Mouse (Mus musculus) heart, embryonic 10.5 days (tissue): ENCODE data around the gene Arpc5. TPM values are rescaled to one million over a fixed set of nuclear protein-coding genes. Genes with fewer than 3 reads are reported as not detected.

Source experiments
- DNase-seq: peaks from one replicate; pipeline ENCODE4 v3.0.0-alpha.2; 2017; ENCODE audit warnings: low spot score
- H3K27ac ChIP-seq: fragments of 300-500 bp; sonication (generic); 2 replicates; pipeline ENCODE4 v1.5.1; 2016; ENCODE audit warnings: mild to moderate bottlenecking
- H3K27me3 ChIP-seq: fragments of 300-500 bp; sonication (generic); 2 replicates; pipeline ENCODE4 v1.6.1; 2016; ENCODE audit warnings: mild to moderate bottlenecking; ENCODE audit not compliant: poor library complexity, insufficient read depth, severe bottlenecking
- H3K36me3 ChIP-seq: fragments of 300-500 bp; sonication (generic); 2 replicates; pipeline ENCODE4 v1.6.1; 2016; ENCODE audit warnings: mild to moderate bottlenecking, moderate library complexity
- H3K4me1 ChIP-seq: fragments of 300-500 bp; sonication (generic); 2 replicates; pipeline ENCODE4 v1.6.1; 2016; ENCODE audit warnings: mild to moderate bottlenecking
- H3K4me3 ChIP-seq: fragments of 300-500 bp; sonication (generic); 2 replicates; pipeline ENCODE4 v1.5.1; 2016; ENCODE audit warnings: mild to moderate bottlenecking, moderate library complexity
- H3K9me3 ChIP-seq: fragments of 300-500 bp; sonication (generic); 2 replicates; pipeline ENCODE4 v1.6.1; 2016; ENCODE audit warnings: mild to moderate bottlenecking, moderate library complexity
- WGBS: fragments of 180-500 bp; shearing (Covaris S2); methylation state at CpG from one replicate; pipeline ENCODE4 v1.1.7; 2016; 5-methylcytosine and 5-hydroxymethylcytosine counted together
- polyA plus RNA-seq: library from polyadenylated mRNA; unstranded; fragments of >200 nt; fragmentation: Nextera tagmentation; extraction: Ambion mirVana; gene quantifications from 2 replicates; pipeline ENCODE4 v1.2.1, GENCODE M21; 2016

Gene Arpc5
- polyA plus RNA-seq, 1 experiment from 2014 or later: 238 TPM

- H3K27ac ChIP-seq: peak overlapping the region; percentile 36; the same call in 1 of the 2 replicates
- H3K4me1 ChIP-seq: peaks cover 20% of the 10 kb centered on the region
- no peak overlapping the region for H3K4me3 ChIP-seq
These were observed 42.0 kb downstream of the Arpc5 start for GRCm38 (mm10) chr1:152808392-152808680.

GRCm38 (mm10) chr1:152809541-152810252 lies 43.4 kb downstream of the Arpc5 start:
- H3K27ac ChIP-seq: peak overlapping the region; percentile 79
- DNase-seq: peak; percentile 86
- peaks cover 20% of the 10 kb centered on the region for H3K4me1 ChIP-seq
- no peak overlapping the region for H3K4me3 ChIP-seq
- no peaks in the 10 kb centered on the region for H3K27me3 ChIP-seq
- H3K9me3 ChIP-seq: no peaks in the 10 kb centered on the region
- H3K36me3 ChIP-seq: no peaks in the 10 kb centered on the region
- WGBS: 26% methylated on average over 8 of the region's 8 CpGs

More at GRCm38 (mm10) chr1:152808392-152808680, 42.0 kb downstream of the Arpc5 start:
- DNase-seq: no peak
- no peaks in the 10 kb centered on the region for H3K9me3 ChIP-seq
- no peaks in the 10 kb centered on the region for H3K36me3 ChIP-seq
- H3K27me3 ChIP-seq: no peaks in the 10 kb centered on the region
- 86% methylated on average over 2 of the region's 2 CpGs for WGBS

- no peak for DNase-seq
- WGBS: 76% methylated on average over 13 of the region's 13 CpGs
- H3K4me1 ChIP-seq: peaks cover 31% of the 10 kb centered on the region
These were observed 44.4 kb downstream of the Arpc5 start for GRCm38 (mm10) chr1:152810533-152811439.

GRCm38 (mm10) chr1:152815265-152815701 lies 48.9 kb downstream of the Arpc5 start:
- DNase-seq: peak; percentile 82
- WGBS: 35% methylated on average over 7 of the region's 7 CpGs

More at GRCm38 (mm10) chr1:152810533-152811439, 44.4 kb downstream of the Arpc5 start:
- Histone ChIP-seq H3K27me3 (no peaks in the 10 kb centered on the region), H3K27ac (peak overlapping the region; percentile 52; the same call in 1 of the 2 replicates), H3K4me3 (no peak overlapping the region), H3K9me3 (no peaks in the 10 kb centered on the region), H3K36me3 (no peaks in the 10 kb centered on the region)

GRCm38 (mm10) chr1:152817027-152817769 lies 50.9 kb downstream of the Arpc5 start:
- H3K9me3 ChIP-seq: no peaks in the 10 kb centered on the region
- no peaks in the 10 kb centered on the region for H3K27me3 ChIP-seq
- peaks cover 43% of the 10 kb centered on the region for H3K4me1 ChIP-seq
- WGBS: 26% methylated on average over 12 of the region's 12 CpGs
- H3K27ac ChIP-seq: peak overlapping the region; percentile 85
- DNase-seq: no peak
- H3K4me3 ChIP-seq: no peak overlapping the region
- H3K36me3 ChIP-seq: no peaks in the 10 kb centered on the region

More at GRCm38 (mm10) chr1:152815265-152815701, 48.9 kb downstream of the Arpc5 start:
- peaks cover 46% of the 10 kb centered on the region for H3K4me1 ChIP-seq
- no peak overlapping the region for H3K4me3 ChIP-seq
- no peaks in the 10 kb centered on the region for H3K9me3 ChIP-seq
- no peaks in the 10 kb centered on the region for H3K27me3 ChIP-seq
- no peaks in the 10 kb centered on the region for H3K36me3 ChIP-seq
- H3K27ac ChIP-seq: peak overlapping the region; percentile 78

- DNase-seq: no peak
- 0 out of 2 replicates have a peak, but pooled peaks cover 3% of the 10 kb centered on the region for H3K9me3 ChIP-seq
- peak overlapping the region; percentile 85 for H3K27ac ChIP-seq
- no peak overlapping the region for H3K4me3 ChIP-seq
- peaks cover 41% of the 10 kb centered on the region for H3K4me1 ChIP-seq
- H3K36me3 ChIP-seq: no peaks in the 10 kb centered on the region
- 18% methylated on average over 10 of the region's 10 CpGs for WGBS
- no peaks in the 10 kb centered on the region for H3K27me3 ChIP-seq
These were observed 51.5 kb downstream of the Arpc5 start for GRCm38 (mm10) chr1:152817794-152818193.

GRCm38 (mm10) chr1:152819558-152819957 lies 53.2 kb downstream of the Arpc5 start:
- WGBS: 75% methylated on average over 6 of the region's 6 CpGs
- H3K4me1 ChIP-seq: peaks cover 41% of the 10 kb centered on the region
- no peak overlapping the region for H3K4me3 ChIP-seq
- H3K36me3 ChIP-seq: no peaks in the 10 kb centered on the region
- H3K27me3 ChIP-seq: no peaks in the 10 kb centered on the region
- no peak overlapping the region for H3K27ac ChIP-seq
- DNase-seq: no peak
- 0 out of 2 replicates have a peak, but pooled peaks cover 3% of the 10 kb centered on the region for H3K9me3 ChIP-seq

GRCm38 (mm10) chr1:152820911-152821695 lies 54.8 kb downstream of the Arpc5 start:
- DNase-seq: no peak
- Histone ChIP-seq H3K4me1 (peaks cover 27% of the 10 kb centered on the region), H3K27me3 (no peaks in the 10 kb centered on the region), H3K4me3 (no peak overlapping the region), H3K36me3 (no peaks in the 10 kb centered on the region), H3K27ac (no peak overlapping the region), H3K9me3 (0 out of 2 replicates have a peak, but pooled peaks cover 3% of the 10 kb centered on the region)
- 67% methylated on average over 7 of the region's 7 CpGs for WGBS

GRCm38 (mm10) chr1:152821746-152822145 lies 55.4 kb downstream of the Arpc5 start:
- H3K4me3 ChIP-seq: no peak overlapping the region
- H3K36me3 ChIP-seq: no peaks in the 10 kb centered on the region
- H3K27ac ChIP-seq: no peak overlapping the region
- peaks cover 21% of the 10 kb centered on the region for H3K4me1 ChIP-seq
- no peak for DNase-seq
- H3K9me3 ChIP-seq: 0 out of 2 replicates have a peak, but pooled peaks cover 3% of the 10 kb centered on the region
- H3K27me3 ChIP-seq: no peaks in the 10 kb centered on the region
- WGBS: 81% methylated on average over 4 of the region's 4 CpGs

- WGBS: 73% methylated on average over 9 of the region's 9 CpGs
These were observed 57.9 kb downstream of the Arpc5 start for GRCm38 (mm10) chr1:152824206-152824605.

More at GRCm38 (mm10) chr1:152824206-152824605, 57.9 kb downstream of the Arpc5 start:
- no peak overlapping the region for H3K4me3 ChIP-seq
- no peak overlapping the region for H3K27ac ChIP-seq
- H3K4me1 ChIP-seq: peaks cover 9% of the 10 kb centered on the region
- DNase-seq: peak; percentile 70
- no peaks in the 10 kb centered on the region for H3K27me3 ChIP-seq
- H3K9me3 ChIP-seq: 0 out of 2 replicates have a peak, but pooled peaks cover 3% of the 10 kb centered on the region
- no peaks in the 10 kb centered on the region for H3K36me3 ChIP-seq
